Mouse (Mus musculus): ENCODE data around the gene Uso1.
A peak's percentile ranks its signal among the peaks of the same experiment; 100 is the strongest.

Uso1 gene

GRCm38 (mm10) chr5:92137239-92138046 is at the start of gene Uso1:
Gene Uso1, plus strand, starts transcription at chr5:92137938.
- DNase-seq (ENCODE audit: low read depth, low spot score) = peak; percentile 99

GRCm38 (mm10) chr5:92093263-92094061 is 44.3 kb upstream of the Uso1 start:
- no peak for DNase-seq (ENCODE audit: low read depth, low spot score)

GRCm38 (mm10) chr5:92094062-92094415 is 43.7 kb upstream of the Uso1 start:
- no peak for DNase-seq (ENCODE audit: low read depth, low spot score)

GRCm38 (mm10) chr5:92096786-92097185 is 41.0 kb upstream of the Uso1 start:
- no peak for DNase-seq (ENCODE audit: low read depth, low spot score)

GRCm38 (mm10) chr5:92097779-92098178 is 40.0 kb upstream of the Uso1 start:
- no peak for DNase-seq (ENCODE audit: low read depth, low spot score)

- no peak for DNase-seq (ENCODE audit: low read depth, low spot score)
These were observed 39.2 kb upstream of the Uso1 start for GRCm38 (mm10) chr5:92098351-92099109.

- DNase-seq (ENCODE audit: low read depth, low spot score) = no peak
These were observed 36.1 kb upstream of the Uso1 start for GRCm38 (mm10) chr5:92101601-92102000.

- DNase-seq (ENCODE audit: low read depth, low spot score) = no peak
These were observed 34.7 kb upstream of the Uso1 start for GRCm38 (mm10) chr5:92103062-92103461.

GRCm38 (mm10) chr5:92103816-92104415 is 33.8 kb upstream of the Uso1 start:
- no peak for DNase-seq (ENCODE audit: low read depth, low spot score)

GRCm38 (mm10) chr5:92106327-92107125 is 31.2 kb upstream of the Uso1 start:
- DNase-seq (ENCODE audit: low read depth, low spot score) = peak; percentile 84

GRCm38 (mm10) chr5:92107282-92107681 is 30.5 kb upstream of the Uso1 start:
- DNase-seq (ENCODE audit: low read depth, low spot score) = peak; percentile 29

- no peak for DNase-seq (ENCODE audit: low read depth, low spot score)
These were observed 26.9 kb upstream of the Uso1 start for GRCm38 (mm10) chr5:92110818-92111355.

- no peak for DNase-seq (ENCODE audit: low read depth, low spot score)
These were observed 25.6 kb upstream of the Uso1 start for GRCm38 (mm10) chr5:92112175-92112574.

GRCm38 (mm10) chr5:92112585-92112984 is 25.2 kb upstream of the Uso1 start:
- DNase-seq (ENCODE audit: low read depth, low spot score) = no peak

- no peak for DNase-seq (ENCODE audit: low read depth, low spot score)
These were observed 24.3 kb upstream of the Uso1 start for GRCm38 (mm10) chr5:92113484-92113883.

- no peak for DNase-seq (ENCODE audit: low read depth, low spot score)
These were observed 23.5 kb upstream of the Uso1 start for GRCm38 (mm10) chr5:92114223-92114622.

- no peak for DNase-seq (ENCODE audit: low read depth, low spot score)
These were observed 22.8 kb upstream of the Uso1 start for GRCm38 (mm10) chr5:92114939-92115338.

- DNase-seq (ENCODE audit: low read depth, low spot score) = peak; percentile 83
These were observed 19.8 kb upstream of the Uso1 start for GRCm38 (mm10) chr5:92117823-92118403.

- no peak for DNase-seq (ENCODE audit: low read depth, low spot score)
These were observed 16.1 kb upstream of the Uso1 start for GRCm38 (mm10) chr5:92121636-92122035.

- DNase-seq (ENCODE audit: low read depth, low spot score) = no peak
These were observed 12.3 kb upstream of the Uso1 start for GRCm38 (mm10) chr5:92125446-92125845.
